Mouse (Mus musculus): Measurements from ENCODE around the gene Thra.
"Not testable (repeated sequence)": the region's sequence is repeated elsewhere in the genome, so short reads cannot be mapped to it uniquely, and the experiment has no call there.

The Thra gene

GRCm38 (mm10) chr11:98740393-98741050 is at the start of gene Thra:
Gene Thra, plus strand, starts transcription at chr11:98740638.
- DNase-seq: peak in 1 of 2 experiments; percentile 49

DNA sequence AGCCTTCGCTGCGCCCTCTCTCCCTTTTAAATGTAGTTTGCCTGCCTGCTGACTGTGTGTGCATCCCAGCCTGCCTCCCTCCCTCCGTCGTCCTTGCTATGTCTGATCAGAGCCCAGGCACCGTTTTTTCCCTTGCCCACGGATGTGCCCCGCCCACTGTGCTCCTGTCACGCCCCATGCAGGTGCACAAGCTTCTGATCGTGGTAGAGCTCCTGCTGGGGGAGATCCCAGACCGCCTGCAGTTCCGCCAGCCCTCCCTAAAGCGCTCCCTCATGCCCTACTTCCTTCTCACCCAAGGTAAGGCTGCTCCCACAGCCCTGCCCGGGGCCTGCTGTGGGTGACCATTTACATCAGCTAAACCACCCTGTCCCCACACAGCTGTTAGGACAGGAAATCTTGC is 47.2 kb upstream of the Thra start:
- DNase-seq: peak; percentile 82 to 90

DNA sequence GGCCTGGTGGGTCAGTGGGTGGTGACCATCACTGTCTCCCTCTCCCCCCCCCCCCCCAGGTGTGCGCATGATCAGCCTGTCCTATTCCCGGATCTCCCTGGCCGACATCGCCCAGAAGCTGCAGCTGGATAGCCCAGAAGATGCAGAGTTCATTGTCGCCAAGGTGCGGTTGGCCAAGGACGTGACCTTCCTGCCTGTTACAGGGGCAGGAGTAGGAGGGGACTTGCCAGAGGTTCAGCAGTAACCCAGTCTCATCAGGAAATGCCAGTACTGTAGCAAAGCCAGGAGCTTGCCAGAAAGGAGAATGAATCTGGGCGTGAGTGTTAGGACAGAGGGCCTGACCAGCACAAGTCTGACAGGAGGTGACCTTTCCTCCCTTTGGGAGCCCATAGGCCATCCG is 46.7 kb upstream of the Thra start:
- DNase-seq: no peak

GRCm38 (mm10) chr11:98694301-98694700 is 46.1 kb upstream of the Thra start:
- no peak for DNase-seq

DNA sequence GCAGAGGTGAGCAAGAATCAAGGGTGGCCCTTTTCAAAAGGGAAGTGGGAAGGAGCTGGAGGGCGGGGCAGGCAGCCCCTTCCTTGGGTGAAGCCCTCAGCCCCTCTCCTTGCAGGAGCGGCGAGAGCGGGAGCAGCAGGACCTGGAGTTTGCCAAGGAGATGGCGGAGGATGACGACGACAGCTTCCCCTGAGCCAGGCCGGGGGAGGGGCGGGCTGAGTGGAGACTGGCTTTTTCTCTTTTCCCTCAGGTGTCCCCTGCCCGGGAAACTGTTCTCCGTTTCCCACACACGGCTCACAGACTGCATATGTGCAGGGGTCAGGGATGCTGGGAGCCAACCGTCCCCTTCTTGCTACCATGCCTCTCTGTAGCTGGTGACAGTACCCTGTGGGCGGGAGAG is 45.0 kb upstream of the Thra start:
- no peak for DNase-seq

DNA sequence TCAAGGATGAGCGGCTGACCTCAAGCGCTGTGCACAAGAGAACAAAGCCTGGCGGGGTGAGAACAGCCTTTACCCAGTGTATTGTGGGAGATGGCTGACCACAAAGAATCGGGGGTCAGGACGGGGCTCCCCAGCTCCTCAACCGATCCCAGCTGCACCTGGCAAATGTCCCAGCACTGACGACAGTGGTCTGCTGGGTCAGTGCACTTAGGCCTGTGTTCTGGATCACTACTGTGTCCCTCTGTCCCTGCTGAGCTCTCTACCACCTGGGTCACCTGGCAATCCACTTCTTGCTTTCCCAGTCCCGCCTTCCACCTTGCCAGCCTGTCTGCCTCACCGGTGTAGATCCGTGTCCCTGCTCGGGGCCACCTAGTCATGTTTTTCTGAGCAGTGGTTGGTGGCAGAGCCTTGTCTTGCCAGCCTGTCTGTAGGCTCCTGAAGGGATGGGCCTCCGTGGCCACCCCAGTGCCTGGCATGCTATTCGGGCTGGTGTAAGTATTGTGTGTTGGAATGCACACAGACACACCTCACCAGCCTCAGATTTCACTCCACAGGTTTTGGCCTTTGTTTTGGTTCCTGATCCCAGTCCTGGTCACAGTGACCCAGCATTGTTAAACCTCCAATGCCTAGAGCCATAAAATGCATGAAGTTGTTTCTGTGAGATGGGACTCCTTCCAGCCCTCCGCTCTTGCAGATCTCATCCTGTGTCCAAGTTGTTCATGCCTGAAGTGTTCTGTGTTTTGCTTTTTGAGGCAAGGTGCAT is 43.8 kb upstream of the Thra start:
- no peak for DNase-seq

- no peak for DNase-seq
Measured at GRCm38 (mm10) chr11:98697225-98697624, 43.2 kb upstream of the Thra start.

GRCm38 (mm10) chr11:98698849-98699640 is 41.4 kb upstream of the Thra start:
- DNase-seq: no peak

DNA sequence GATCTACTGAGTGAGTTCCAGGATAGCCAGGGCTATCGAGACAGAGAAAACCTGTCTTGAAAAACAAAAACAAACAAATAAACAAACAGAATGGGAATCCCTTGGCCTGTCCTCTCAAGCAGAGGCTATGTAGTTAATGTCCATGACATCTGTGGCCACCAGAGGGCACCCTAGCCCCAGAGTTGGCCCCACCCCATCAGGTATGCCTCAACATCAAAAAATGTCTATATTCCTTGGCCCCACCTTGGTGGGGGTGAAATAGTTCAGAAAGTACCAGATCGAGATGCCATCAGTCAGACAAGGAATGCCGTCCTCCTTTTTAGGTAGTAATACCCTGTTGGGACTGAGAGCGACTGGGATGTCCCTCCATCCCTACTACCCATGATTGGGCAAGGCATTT is 40.5 kb upstream of the Thra start:
- peak; percentile 65 to 70 for DNase-seq

- no peak for DNase-seq
Measured at GRCm38 (mm10) chr11:98701213-98701670, 39.2 kb upstream of the Thra start, which contains the start of gene Csf3. Gene Csf3, plus strand, starts transcription at chr11:98701263.

- DNase-seq: no peak
Measured at GRCm38 (mm10) chr11:98702323-98702722, 38.1 kb upstream of the Thra start.

DNA sequence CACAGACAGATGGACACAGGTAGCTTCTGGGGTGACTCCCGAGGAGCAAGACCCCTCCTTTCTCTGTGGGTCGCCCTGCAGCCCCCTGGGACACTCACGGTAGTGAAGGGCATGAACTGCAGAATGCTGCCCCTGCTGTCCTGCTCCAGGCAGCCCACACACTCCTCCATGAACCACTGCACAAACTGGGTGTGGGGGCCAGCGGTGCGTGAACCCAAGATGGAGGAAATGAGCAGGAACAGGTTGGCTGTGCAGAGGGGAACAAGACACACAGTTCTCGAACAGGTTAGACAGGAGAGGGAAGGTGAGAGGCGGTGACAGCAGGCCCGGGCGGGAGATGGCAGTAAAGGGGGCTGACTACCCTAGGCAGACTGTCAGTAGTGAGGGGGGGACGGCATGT is 35.4 kb upstream of the Thra start:
- no peak for DNase-seq

DNA sequence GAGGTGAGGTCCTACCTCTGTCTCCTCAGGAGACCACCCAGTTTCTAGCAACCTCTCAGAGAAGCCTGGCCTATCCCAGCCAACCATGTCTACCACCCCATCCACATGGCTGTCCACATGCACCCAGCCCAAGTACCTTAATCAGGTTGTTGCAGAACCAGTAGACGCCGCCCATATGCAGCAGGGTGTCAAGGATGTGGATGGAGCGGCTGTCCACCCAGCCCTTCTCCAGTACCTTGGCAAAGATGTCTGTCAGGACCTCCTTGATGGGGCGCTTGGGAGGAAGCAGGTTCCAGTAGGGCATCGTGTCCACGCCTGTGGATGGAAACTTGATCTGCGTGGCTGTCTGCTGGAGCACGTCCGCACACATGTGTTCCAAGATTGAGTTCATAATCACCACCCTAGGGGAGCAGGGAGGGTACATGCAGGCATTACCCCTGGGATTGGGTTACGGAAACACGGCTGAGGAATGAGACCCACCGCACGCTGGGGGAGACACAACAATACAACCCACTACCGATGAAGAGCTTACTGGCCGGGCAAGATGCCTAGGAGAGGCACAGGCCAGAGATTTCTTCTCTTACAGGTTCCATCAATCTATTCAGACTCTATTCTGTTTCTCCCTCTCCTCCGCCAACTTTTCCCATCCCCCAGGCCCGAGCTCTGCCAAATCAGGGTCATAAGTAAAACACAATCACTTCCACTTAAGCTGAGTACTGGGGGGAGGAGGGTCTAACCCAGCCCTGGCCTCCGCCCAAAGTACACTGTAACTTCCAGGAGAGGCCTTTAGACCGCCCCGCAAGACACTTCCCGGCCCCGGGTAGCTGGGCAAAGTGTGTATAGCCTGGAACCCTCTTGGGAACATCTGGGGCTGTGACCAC is 32.8 kb upstream of the Thra start:
- DNase-seq: no peak

- DNase-seq: no peak
Measured at GRCm38 (mm10) chr11:98708282-98708956, 32.0 kb upstream of the Thra start.

- DNase-seq: no peak
Measured at GRCm38 (mm10) chr11:98709001-98709741, 31.3 kb upstream of the Thra start.

- peak; percentile 69 to 75 for DNase-seq
Measured at GRCm38 (mm10) chr11:98710416-98711045, 29.9 kb upstream of the Thra start.

DNA sequence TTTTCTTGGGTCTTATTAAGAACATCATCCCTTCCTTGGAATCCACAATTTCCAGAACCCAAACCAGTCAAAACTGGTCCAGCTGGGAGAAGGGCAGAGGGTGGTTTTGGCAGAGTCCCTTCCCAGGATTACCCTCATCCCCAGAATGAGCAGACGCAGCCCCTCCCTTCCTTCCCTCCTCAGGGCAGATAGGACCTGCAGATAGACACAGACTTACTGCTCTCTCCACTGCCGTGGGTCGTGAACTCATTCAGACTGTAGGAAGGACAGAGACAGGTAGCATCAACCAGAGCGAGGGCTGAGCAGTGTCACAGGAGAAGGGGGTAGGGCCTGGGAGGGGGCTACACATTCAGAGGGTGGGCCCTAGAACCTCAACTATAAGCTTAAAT is 29.4 kb upstream of the Thra start:
- DNase-seq: no peak

- DNase-seq: not testable (repeated sequence)
Measured at GRCm38 (mm10) chr11:98712009-98712408, 28.4 kb upstream of the Thra start.

DNA sequence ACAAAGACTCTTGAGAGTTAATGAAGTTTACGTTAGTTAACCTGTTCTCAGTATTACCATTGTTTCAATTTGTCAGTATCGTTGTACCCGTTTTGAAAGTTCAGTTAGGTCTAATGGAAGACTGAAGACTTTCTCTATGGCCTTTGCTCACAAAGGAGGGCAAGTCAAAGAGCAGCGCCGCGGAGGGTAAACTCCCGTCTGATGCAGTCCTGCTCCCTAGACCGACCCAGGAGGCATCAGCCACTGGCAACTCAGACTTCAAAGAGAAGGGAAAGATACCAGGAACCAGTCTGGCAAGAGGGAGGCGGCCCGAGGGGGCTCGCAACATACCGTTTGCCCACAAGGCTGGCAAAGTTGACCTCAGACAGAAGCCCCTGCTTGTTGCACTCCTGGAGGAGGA is 26.7 kb upstream of the Thra start:
- DNase-seq: no peak

GRCm38 (mm10) chr11:98715946-98716345 is 24.5 kb upstream of the Thra start:
- DNase-seq: peak in 1 of 2 experiments; percentile 8

GRCm38 (mm10) chr11:98717904-98718303 is 22.5 kb upstream of the Thra start:
- DNase-seq: peak; percentile 41 to 48
